Mouse (Mus musculus) hematopoietic stem cell, adult 5-6 weeks (primary cell): Measurements from ENCODE around the gene Pafah2. TPM values are rescaled to one million over a fixed set of nuclear protein-coding genes. Genes with fewer than 3 reads are reported as not detected.

Source experiments
- ATAC-seq, 2 experiments: fragments of 125-278 bp in 1 of 2; replicated peaks in 1 of 2; 2 replicates each; pipeline ENCODE4 v1.8.0; 2016 to 2017; ENCODE audit warnings: inconsistent platforms in 2 of 2, mild to moderate bottlenecking in 2 of 2, moderate number of reproducible peaks in 2 of 2, low read depth in 1 of 2, moderate TSS enrichment in 1 of 2; ENCODE audit not compliant: low FRiP score in 2 of 2, poor library complexity in 2 of 2, severe bottlenecking in 2 of 2, insufficient read depth in 1 of 2, low TSS enrichment in 1 of 2
- total RNA-seq: library from RNA; stranded (forward); fragments of 172-1452, 232-1000 nt; gene quantifications from 2 replicates; pipeline ENCODE4 v1.2.3, GENCODE M21; 2017

Pafah2 gene
- total RNA-seq, 1 experiment from 2014 or later, result 15.7 TPM

GRCm38 (mm10) chr4:134468578-134469266 is 72.6 kb downstream of the Pafah2 start:
- ATAC-seq, result peak; percentile 80 to 88

- no peak for ATAC-seq
Measured at GRCm38 (mm10) chr4:134469341-134469796, 73.2 kb downstream of the Pafah2 start.

- no peak for ATAC-seq
Measured at GRCm38 (mm10) chr4:134469985-134470384, 73.9 kb downstream of the Pafah2 start.

- ATAC-seq, result no peak
Measured at GRCm38 (mm10) chr4:134471469-134471868, 75.3 kb downstream of the Pafah2 start.

- ATAC-seq, result no peak
Measured at GRCm38 (mm10) chr4:134473764-134474163, 77.6 kb downstream of the Pafah2 start.

GRCm38 (mm10) chr4:134474240-134474639 is 78.1 kb downstream of the Pafah2 start:
- ATAC-seq, result no peak

GRCm38 (mm10) chr4:134476899-134477298 is 80.8 kb downstream of the Pafah2 start:
- no peak for ATAC-seq

Other genes starting within 250 kb of the Pafah2 start
- gene Cep85, start 209.2 kb upstream of the Pafah2 start, total RNA-seq, result 42.6 and 46.0 TPM in 2 replicates
- not detected in 2 replicates for gene Gm7534, start 193.3 kb upstream of the Pafah2 start, total RNA-seq
- not detected in 2 replicates for gene Catsper4, start 168.9 kb upstream of the Pafah2 start, total RNA-seq
- gene Cnksr1, start 157.9 kb upstream of the Pafah2 start, total RNA-seq, result not detected in 2 replicates
- not detected in 2 replicates for gene E130218I03Rik, start 152.7 kb upstream of the Pafah2 start, total RNA-seq
- 10.7 and 14.4 TPM in 2 replicates for gene Zfp593, start 150.7 kb upstream of the Pafah2 start, total RNA-seq
- not detected in 2 replicates for gene Gm30191, start 149.4 kb upstream of the Pafah2 start, total RNA-seq
- 1.1 and 2.1 TPM in 2 replicates for gene Grrp1, start 142.2 kb upstream of the Pafah2 start, total RNA-seq
- 32.7 and 36.2 TPM in 2 replicates for gene Pdik1l, start 108.4 kb upstream of the Pafah2 start, total RNA-seq
- gene Trim63, start 81.2 kb upstream of the Pafah2 start, total RNA-seq, result not detected in 2 replicates
- not detected in 2 replicates for gene Slc30a2, start 53.1 kb upstream of the Pafah2 start, total RNA-seq
- 0.20 and 0.50 TPM in 2 replicates for gene Extl1, start 12.5 kb upstream of the Pafah2 start, total RNA-seq
- 1,445 and 1,820 TPM in 2 replicates for gene Stmn1, start 72.0 kb downstream of the Pafah2 start, total RNA-seq
- 15.6 and 25.2 TPM in 2 replicates for gene Paqr7, start 100.4 kb downstream of the Pafah2 start, total RNA-seq
- 15.8 and 34.0 TPM in 2 replicates for gene Aunip, start 114.7 kb downstream of the Pafah2 start, total RNA-seq
- gene Mtfr1l, start 139.1 kb downstream of the Pafah2 start, total RNA-seq, result 51.8 and 71.4 TPM in 2 replicates
- gene Selenon, start 155.8 kb downstream of the Pafah2 start, total RNA-seq, result 8.2 and 9.2 TPM in 2 replicates